Comparison of ENCODE assay signal across 9 mouse cellular contexts in the genomic region with DNA sequence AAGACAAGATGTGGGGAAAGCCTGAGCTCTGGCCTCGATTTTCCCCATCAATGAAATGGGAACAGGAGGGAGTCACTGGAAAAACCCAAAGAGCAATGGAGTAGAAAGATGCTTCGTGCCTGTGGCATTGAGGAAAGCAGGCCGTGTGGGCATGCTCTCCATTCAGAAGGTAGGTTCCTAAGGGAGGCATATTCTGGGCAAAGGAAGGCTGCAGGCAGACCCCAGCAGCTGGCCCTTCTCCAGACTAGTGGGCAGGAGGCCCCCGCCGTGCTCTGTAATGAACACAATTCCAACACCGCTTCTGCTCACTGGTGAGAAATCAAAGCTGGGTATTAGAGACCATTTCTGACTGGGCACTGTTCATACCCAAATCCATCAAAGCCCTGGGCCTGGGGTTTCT. TPM values are rescaled to one million over a fixed set of nuclear protein-coding genes. Genes with fewer than 3 reads are reported as not detected.
DNase-seq lines count a peak whose midpoint lies in the region; ATAC-seq lines count a peak whose summit lies in the region.
"Had no signal": no experiment of that assay in that cellular context is flagged by ENCODE, and none has a peak within 500 bp of the region (broad histone marks: within the 10 kb centered on the region; RNA-seq: fewer than 3 reads in every experiment).

No protein-coding gene starts in this region.

- DNase-seq in lung, adult 18-20 months: no peak
- no peak for DNase-seq in forebrain, embryonic 10.5 days (ENCODE audit: extremely low spot score, low spot score)
- DNase-seq in layer of hippocampus, adult 18-20 months (ENCODE audit: low spot score in 2 of 2): no peak
- no peak for DNase-seq in ovary, postnatal 14 days (ENCODE audit: low spot score)
- no peak for DNase-seq in gastrocnemius, postnatal 10 days
- DNase-seq: layer of hippocampus, adult 9-11 months had no signal

- peaks cover 44% of the 10 kb centered on the region for H3K27me3 ChIP-seq in lung, embryonic 15.5 days
- peaks cover 99% of the 10 kb centered on the region for H3K27me3 ChIP-seq in forebrain, embryonic 10.5 days (ENCODE audit: poor library complexity, severe bottlenecking)
- peaks cover 13% of the 10 kb centered on the region for H3K27me3 ChIP-seq in intestine, embryonic 15.5 days (replicated peaks)
- H3K27me3 ChIP-seq in stomach, embryonic 14.5 days (ENCODE audit: control insufficient read depth, insufficient read depth, low read length): peaks cover 13% of the 10 kb centered on the region; the same call in 1 of the 2 replicates

- H3K36me3 ChIP-seq in lung, embryonic 15.5 days: no peaks in the 10 kb centered on the region
- H3K36me3 ChIP-seq in forebrain, embryonic 10.5 days (replicated peaks): no peaks in the 10 kb centered on the region
- H3K36me3 ChIP-seq in intestine, embryonic 15.5 days: no peaks in the 10 kb centered on the region
- no peaks in the 10 kb centered on the region for H3K36me3 ChIP-seq in stomach, embryonic 14.5 days (ENCODE audit: control insufficient read depth, insufficient read depth, low read length)

- H3K9me3 ChIP-seq in lung, embryonic 15.5 days: no peaks in the 10 kb centered on the region
- no peaks in the 10 kb centered on the region for H3K9me3 ChIP-seq in forebrain, embryonic 10.5 days
- no peaks in the 10 kb centered on the region for H3K9me3 ChIP-seq in intestine, embryonic 15.5 days
- no peaks in the 10 kb centered on the region for H3K9me3 ChIP-seq in stomach, embryonic 14.5 days (ENCODE audit: control insufficient read depth, low read depth, low read length)

- H3K27ac ChIP-seq in lung, embryonic 15.5 days: no peak overlapping the region
- no peak overlapping the region for H3K27ac ChIP-seq in forebrain, embryonic 10.5 days
- H3K27ac ChIP-seq in intestine, embryonic 15.5 days: no peak overlapping the region
- no peak overlapping the region for H3K27ac ChIP-seq in stomach, embryonic 14.5 days (ENCODE audit: low read length)

- H3K4me3 ChIP-seq in lung, embryonic 15.5 days: peak overlapping the region; percentile 68
- H3K4me3 ChIP-seq in forebrain, embryonic 10.5 days: peak overlapping the region; percentile 83
- 0 out of 2 replicates have a peak overlapping the region, but pooled peaks have one; percentile 73 for H3K4me3 ChIP-seq in intestine, embryonic 15.5 days (replicated peaks)
- no peak overlapping the region for H3K4me3 ChIP-seq in stomach, embryonic 14.5 days (ENCODE audit: low read depth, low read length)

- peaks cover 56% of the 10 kb centered on the region for H3K4me1 ChIP-seq in lung, embryonic 15.5 days
- peaks cover 82% of the 10 kb centered on the region for H3K4me1 ChIP-seq in forebrain, embryonic 10.5 days
- peaks cover 53% of the 10 kb centered on the region for H3K4me1 ChIP-seq in intestine, embryonic 15.5 days (replicated peaks)
- H3K4me1 ChIP-seq in stomach, embryonic 14.5 days (ENCODE audit: control insufficient read depth, insufficient read depth, low read length): no peaks in the 10 kb centered on the region

- 51% methylated on average over 6 of the region's 6 CpGs for WGBS in lung, embryonic 15.5 days
- 37% methylated on average over 6 of the region's 6 CpGs for WGBS in forebrain, embryonic 10.5 days
- WGBS in intestine, embryonic 15.5 days: 56% methylated on average over 6 of the region's 6 CpGs
- WGBS in stomach, embryonic 14.5 days: 48% methylated on average over 6 of the region's 6 CpGs

- H3K4me2 ChIP-seq in lung, embryonic 15.5 days: peak overlapping the region; percentile 94
- H3K4me2 ChIP-seq in intestine, embryonic 15.5 days (replicated peaks): peak overlapping the region; percentile 99
- H3K4me2 ChIP-seq in stomach, embryonic 14.5 days (replicated peaks; ENCODE audit: low read depth, low read length): peak overlapping the region; percentile 96; the same call in 1 of the 2 replicates

- no peak overlapping the region; the same call in 1 of the 2 replicates for H3K9ac ChIP-seq in lung, embryonic 15.5 days
- H3K9ac ChIP-seq in intestine, embryonic 15.5 days: no peak overlapping the region
- H3K9ac ChIP-seq in stomach, embryonic 14.5 days (replicated peaks; ENCODE audit: low read depth, low read length): no peak overlapping the region

- ATAC-seq in lung, embryonic 15.5 days (ENCODE audit: borderline replicate concordance, extremely low read depth, low FRiP score, low TSS enrichment): no peak
- ATAC-seq in intestine, embryonic 15.5 days: no peak
- ATAC-seq in stomach, embryonic 14.5 days (ENCODE audit: insufficient number of reproducible peaks, insufficient read depth, low FRiP score, low read depth): no peak

RNA-seq across cellular contexts. Expression of gene Unc5b, which starts 2.3 kb away (rescaled TPM):
- polyA plus RNA-seq in lung, embryonic 15.5 days (2015; fragmentation: Nextera tagmentation; extraction: Ambion mirVana): 6.5 and 7.7 TPM in 2 replicates
- 3.2 and 3.4 TPM in 2 replicates for polyA plus RNA-seq in forebrain, embryonic 10.5 days (2016; fragmentation: Nextera tagmentation; extraction: Ambion mirVana)
- polyA plus RNA-seq in intestine, embryonic 15.5 days (2015; fragmentation: Nextera tagmentation; extraction: Ambion mirVana): 4.6 and 5.1 TPM in 2 replicates
- 4.2 and 4.4 TPM in 2 replicates for polyA plus RNA-seq in stomach, embryonic 14.5 days (2014; fragmentation: Nextera tagmentation; extraction: Ambion mirVana)
- 10 to 100 TPM; 15.0 to 15.6 TPM for total RNA-seq in layer of hippocampus, adult 18-20 months (2021)
- total RNA-seq in gastrocnemius, postnatal 10 days (2021): 10 to 100 TPM; 12.1 to 20.3 TPM
